Mouse (Mus musculus) hindlimb bud, embryonic 11.5 days (tissue): ENCODE results near the gene Cmss1.

Experiments
- DNase-seq: peaks from one replicate; pipeline ENCODE4 v3.0.0-alpha.2; 2012; ENCODE audit warnings: low read depth, low spot score; ENCODE audit errors: extremely low spot score

Gene Cmss1

DNA sequence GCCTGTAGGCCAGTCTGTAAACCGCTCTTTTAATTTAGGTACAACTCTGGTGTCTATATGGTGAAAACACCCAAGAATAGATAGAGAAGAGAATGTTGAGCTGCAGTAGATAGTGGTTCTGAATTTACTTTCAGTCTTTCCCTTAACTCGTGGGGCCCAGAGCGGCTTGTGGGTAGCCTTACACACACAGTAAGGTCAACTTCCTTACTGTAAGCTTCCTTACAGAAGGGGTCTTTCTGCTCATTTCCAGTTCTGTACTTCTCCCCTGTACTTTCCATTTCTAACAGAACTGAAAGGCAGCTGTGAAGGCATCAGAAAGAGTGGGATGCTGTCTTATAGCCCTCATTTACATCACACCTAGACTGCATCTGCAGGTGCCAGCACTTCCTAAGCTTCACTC is 175.4 kb downstream of the Cmss1 start:
- DNase-seq, result no peak

DNA sequence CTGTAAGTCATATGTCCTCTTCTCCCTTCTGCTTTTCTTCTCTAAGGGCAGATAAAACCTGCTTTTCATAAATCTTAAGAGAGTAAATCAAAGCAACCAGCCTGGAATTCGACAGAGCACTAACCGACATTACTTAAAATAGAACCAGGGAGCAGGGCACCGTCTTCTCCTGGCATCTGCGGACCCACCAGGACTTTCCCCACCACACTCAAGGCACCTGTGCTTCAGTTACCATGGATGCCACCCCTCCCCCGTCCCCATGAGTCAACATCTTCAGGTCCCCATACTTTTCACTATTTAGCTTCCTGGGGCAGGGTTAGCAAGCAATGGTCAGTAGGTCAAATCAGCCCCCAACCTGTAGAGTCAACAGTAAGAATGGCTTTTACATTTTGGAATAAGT is 177.7 kb downstream of the Cmss1 start:
- no peak for DNase-seq

DNA sequence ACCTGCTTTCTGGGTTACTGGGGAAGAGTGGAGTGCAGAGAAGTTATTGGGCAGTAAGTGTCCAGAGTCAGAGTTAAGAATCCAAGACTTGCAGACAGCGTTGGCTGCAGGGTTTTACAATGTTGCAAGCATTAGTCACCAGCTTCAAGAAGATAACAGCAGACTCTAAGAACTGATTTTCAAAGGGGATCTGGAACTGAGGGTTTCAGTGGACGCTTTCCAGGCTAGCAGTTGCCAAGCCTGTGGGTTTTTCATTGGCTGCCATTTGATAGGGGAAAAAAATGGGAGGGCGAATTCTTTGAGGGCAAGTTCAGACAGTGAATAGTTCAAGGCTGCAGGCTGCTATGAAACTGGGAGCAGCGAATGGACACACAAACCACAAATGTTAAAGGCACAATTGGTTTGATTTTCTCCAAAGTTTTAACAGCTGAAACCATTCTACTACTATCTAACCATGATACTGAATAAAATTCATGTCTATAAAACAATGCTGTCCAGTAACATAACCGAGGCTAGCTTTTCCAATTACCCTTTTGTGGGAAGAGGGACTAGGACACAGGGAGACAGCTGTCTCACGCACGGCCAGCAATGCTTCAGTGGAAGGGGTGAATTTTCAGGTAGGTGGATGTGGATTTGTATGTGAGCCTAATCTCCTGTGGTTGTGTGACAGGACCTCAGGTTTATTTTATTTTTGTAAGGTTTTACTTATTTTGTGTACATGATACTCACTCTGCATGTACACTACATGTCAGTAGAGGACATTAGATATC is 179.0 kb downstream of the Cmss1 start:
- DNase-seq, result no peak

- no peak for DNase-seq
These were observed 180.0 kb downstream of the Cmss1 start for GRCm38 (mm10) chr16:57426680-57427079.

GRCm38 (mm10) chr16:57423001-57423800 is 183.5 kb downstream of the Cmss1 start:
- DNase-seq, result no peak

DNA sequence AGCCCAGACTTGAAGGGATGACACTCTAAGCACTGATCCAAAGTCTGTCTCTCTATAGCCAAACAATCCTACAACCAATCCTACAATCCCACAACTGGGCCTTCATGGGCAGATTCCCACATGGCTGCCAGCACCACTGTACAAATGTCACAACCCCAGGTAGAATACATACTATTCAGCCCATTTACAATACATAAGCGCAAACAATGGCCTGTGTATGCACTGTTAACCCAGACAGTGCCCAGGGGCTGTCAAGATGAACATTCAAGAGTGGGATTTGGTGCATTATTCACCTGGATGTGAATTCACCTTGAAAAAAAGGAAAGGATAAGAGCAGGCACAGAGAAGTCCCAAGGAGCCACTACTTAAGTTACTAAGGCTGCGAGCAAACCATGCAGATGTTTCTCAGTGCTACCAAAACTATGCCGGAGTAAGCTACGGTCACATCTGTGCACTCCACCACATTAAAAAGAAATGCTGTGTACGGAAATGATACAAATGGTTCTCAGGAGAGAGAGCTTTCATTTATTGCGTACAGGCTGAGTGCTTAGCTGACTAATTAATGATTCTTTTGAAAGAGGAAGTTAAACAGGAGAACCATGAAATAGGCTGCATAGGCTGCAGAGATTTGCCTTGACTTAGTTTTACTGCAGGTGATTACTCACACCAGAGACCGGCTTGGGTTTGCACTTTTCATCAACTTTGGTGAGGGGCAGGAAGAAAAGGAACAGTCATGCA is 184.8 kb downstream of the Cmss1 start:
- DNase-seq, result no peak

DNA sequence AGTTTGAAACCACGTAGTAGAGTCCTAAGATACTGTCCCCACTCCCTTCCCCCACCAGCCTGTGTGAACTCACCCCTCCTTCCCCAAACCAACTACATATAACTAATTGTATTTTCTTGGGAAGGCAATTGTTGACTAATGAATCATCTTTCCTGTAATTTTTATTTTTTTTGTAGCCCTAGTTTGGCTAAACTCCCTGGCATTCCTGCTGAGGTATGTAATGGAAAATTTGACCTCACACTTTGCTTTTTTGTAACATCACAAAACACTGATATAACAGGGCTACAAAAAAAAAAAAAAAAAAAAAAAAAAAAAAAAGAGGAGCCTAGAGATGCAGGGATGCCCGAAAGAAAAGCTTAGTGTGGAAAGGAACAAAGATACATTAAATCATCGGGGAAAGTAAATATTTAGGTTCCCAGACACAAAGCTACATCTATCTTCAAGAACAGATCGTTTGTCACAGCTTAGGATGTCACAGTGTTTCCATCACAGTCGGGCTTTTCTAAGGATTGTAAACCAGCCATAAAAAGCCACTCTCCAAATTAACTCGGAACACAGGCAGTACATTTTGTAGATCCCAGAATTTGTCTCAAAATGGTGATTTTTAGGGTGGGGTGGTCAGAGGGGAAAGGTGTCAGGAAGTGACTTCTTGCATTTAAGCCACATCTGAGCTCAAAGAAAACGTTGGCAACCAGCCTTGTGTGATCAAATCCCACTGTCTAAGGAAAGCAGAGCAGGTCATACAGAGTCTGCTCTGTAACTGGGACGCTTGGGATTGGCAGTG is 185.7 kb downstream of the Cmss1 start:
- DNase-seq, result no peak

DNA sequence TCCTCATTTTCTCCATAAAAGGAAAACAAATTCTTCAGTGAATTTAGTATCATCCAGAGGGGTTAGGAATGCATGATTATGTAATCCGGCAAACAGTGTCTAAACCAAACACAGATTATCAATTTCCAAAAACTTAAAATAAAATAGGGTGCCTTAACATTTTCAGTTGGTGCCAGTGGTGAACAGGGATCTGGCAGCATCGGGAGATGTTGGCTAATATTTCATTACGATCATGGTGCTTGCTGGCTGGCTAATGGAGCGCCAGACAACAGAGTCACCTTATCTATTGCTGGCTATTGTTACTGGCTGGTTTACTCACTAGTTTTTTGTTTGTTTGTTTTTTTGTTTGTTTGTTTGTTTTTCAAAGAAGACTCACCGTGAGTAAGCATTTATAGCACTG is 186.8 kb downstream of the Cmss1 start:
- no peak for DNase-seq

GRCm38 (mm10) chr16:57419332-57419731 is 187.3 kb downstream of the Cmss1 start:
- no peak for DNase-seq

GRCm38 (mm10) chr16:57417955-57418354 is 188.7 kb downstream of the Cmss1 start:
- no peak for DNase-seq

DNA sequence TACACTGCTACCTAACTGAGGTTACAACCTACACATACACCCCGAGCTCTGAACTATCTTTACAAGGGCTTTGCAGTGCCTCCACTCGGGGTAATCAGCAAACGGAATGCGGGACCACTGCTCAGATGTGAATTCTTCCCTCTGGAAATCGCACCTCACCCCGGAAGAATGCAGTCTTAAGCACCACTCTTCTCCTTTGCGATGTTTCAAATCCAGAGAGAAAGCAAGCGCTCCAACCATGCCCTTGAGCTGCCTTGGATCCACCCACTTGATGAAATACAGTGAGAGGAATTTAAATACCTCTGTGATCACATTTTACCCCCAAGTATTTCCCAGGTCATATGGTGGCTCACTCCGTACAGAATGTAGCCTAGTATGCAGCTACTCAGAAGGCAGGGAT is 189.6 kb downstream of the Cmss1 start:
- DNase-seq, result no peak

DNA sequence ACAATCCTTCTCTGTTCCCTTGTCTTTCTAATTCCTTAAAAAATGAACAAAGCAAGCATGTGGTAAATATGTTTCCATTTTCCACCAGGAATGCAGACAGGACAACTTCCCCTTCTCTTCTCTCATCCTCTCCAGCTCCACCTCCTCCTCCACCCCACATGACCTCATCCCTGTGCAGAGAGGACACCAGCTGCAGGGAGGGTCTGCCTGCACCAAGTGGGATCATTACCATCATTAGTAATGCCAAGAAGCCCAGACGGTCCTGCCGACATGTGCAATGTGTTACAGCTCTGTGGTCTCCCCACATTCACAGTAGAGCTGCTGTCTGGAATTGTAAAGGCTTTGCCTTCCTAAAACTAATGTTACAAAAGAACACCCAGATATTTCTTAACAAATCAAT is 190.6 kb downstream of the Cmss1 start:
- DNase-seq, result no peak

DNA sequence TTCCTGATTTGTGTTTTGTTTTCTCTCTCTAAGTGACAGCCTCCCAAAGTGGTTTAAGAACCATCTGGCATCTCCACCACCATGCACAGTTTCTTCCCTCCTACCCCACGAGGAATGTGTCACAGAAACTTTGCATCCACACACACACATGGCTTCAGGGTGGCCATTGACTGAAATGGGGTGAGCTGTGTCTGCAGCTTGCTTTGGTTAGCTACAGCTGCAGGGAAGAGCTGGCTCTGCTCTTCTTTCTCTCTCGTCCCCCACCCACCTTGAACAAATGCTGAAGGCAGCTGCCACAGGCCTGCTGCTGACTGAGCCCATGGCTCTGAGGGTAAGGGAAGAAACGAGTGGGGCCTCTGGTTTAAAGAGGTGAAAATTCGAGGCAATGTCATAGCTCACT is 193.9 kb downstream of the Cmss1 start:
- DNase-seq, result no peak

DNA sequence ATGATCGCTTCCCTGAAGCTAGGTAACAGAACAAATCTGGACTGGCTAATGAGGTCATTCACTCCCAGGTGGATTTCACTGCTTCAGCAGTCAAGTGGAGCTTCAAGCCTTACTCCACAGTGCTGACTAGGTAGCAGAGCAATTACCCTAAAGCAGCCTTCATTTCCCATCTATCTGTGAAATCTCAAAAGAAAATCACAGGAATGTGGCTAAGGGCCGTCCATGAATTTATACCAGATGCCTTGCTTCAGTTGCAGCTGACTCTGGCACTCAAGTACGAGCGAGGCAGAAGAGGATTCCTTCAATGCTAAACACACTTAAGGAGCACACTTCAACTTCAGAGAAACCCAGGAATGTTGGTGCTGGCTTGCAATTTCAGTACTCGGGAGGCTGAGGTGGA is 202.8 kb downstream of the Cmss1 start:
- no peak for DNase-seq

DNA sequence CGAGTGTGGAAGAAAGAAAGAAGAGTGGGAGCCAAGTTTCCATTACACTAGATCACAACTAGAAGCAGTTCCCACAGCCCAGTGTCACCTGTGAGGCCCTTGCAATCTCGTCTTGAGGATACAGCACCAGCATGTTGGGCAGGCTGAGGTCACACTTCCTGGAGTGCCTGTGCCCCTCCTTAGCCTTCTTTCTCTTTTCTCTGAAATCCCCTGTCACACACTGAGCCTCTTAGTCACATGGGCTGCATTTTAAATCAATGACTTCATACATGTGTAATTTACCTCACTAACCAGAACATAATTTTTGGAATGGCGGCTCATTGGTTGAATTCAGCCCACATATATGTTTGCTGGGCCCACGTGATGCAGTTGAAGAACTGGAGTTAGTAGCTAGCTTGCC is 203.8 kb downstream of the Cmss1 start:
- DNase-seq, result no peak

GRCm38 (mm10) chr16:57401702-57402101 is 205.0 kb downstream of the Cmss1 start:
- DNase-seq, result no peak

DNA sequence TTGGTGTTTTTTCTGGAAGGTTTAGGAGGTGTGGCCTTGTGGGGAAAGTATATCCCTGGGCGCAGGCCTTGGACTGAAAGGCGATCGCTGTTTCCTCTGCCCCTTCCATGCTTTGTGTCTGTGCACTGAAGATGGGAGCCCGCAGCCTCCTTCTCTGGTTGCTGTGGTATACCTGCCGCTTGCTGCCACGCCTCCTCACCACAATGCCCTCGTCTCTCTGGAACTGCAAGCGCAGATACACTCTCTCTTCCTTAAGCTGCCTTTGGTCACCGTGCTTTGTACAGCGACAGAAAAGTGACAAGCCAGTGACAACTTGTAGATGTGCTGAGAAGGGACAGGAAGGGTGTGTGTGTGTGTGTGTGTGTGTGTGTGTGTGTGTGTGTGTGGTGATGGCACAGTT is 207.1 kb downstream of the Cmss1 start:
- DNase-seq, result no peak

- peak; percentile 70 for DNase-seq
These were observed 208.1 kb downstream of the Cmss1 start for GRCm38 (mm10) chr16:57398387-57399214.

DNA sequence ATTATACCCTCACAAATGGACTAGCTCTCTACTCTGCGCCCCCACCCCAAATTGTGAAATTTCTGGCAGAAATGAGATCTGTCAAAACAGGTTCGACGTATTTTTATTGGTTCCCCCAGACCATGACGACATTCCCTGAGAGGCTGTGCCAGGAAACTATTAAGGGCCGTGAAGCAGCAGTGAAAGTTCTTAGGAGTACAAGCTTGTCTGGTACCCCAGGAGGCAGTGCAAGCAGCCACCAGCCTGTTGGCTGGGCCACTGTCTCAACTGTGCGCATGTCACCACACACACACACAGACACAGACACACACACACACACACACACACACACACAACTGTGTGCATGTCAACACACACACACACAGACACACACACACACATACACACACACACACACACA is 208.8 kb downstream of the Cmss1 start:
- no peak for DNase-seq

- no peak for DNase-seq
These were observed 210.4 kb downstream of the Cmss1 start for GRCm38 (mm10) chr16:57396249-57396648.
